Mouse (Mus musculus): Measurements from ENCODE around the gene 4930432K21Rik.

DNA sequence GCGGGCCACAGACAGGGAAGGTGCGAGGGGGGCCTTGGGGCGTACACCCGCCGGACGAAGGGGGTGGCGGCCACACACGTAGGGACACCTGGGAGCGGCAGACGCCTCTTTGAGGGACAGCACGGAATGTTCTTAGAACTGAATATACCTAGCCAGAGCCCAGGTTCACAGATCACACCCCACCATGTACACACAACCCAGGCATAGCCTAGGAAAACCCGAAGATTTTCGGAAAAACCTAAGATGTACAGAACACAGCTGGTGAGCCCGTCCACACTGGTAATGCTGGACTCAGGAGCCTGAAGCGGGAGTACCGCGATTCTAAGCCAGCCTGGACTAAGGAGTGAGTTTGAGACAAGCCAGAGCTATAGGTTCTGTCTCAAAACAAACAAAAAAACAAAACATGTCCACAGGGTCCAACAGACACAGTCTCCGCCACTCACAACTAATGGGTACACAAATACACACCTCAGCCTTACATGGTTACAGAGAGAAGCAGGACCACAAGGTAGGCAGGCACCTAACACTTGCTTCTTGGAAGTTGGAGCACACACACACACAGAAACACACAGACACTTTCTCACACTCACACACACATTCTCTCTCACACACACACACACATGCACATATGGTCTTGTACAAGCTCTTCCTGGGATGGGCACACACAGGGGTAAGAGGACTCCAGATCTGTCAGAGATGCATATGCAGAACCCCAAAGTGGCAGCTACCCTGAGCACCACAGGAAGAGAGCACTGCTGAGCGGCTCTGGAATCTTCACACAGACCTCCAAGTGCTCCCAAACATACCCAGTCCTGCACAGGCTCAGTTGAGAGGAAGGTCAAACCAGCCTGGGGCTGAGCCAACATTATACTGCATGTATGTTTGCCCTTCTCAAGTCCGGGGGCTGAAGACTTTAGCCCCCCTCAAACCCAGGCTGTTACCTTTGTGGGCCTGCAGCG lies 36.5 kb downstream of the 4930432K21Rik start:
- TF ChIP-seq GATA1 (IDR thresholded peaks at IDR 0.05; ENCODE audit: borderline replicate concordance, low read length) (no peak), FLI1 (IDR thresholded peaks at IDR 0.05; ENCODE audit: low read length) (no peak)

Data from megakaryocyte, embryonic 14.5 days (primary cell).